Mouse (Mus musculus): ENCODE data around the gene Slc38a11.

The Slc38a11 gene

GRCm38 (mm10) chr2:65363828-65364497, at the start of gene Slc38a11:
Slc38a11 (minus strand) TSS chr2:65364034.
- no peak for DNase-seq (ENCODE audit: low read depth in 2 of 2, low spot score in 2 of 2)

GRCm38 (mm10) chr2:65407110-65407509, 43.3 kb upstream of the Slc38a11 start:
- no peak for DNase-seq (ENCODE audit: low read depth in 2 of 2, low spot score in 2 of 2)

- no peak for DNase-seq (ENCODE audit: low read depth in 2 of 2, low spot score in 2 of 2)
Measured at GRCm38 (mm10) chr2:65405407-65405806, 41.6 kb upstream of the Slc38a11 start.

GRCm38 (mm10) chr2:65402001-65402400, 38.2 kb upstream of the Slc38a11 start:
- no peak for DNase-seq (ENCODE audit: low read depth in 2 of 2, low spot score in 2 of 2)

GRCm38 (mm10) chr2:65399938-65400337, 36.1 kb upstream of the Slc38a11 start:
- no peak for DNase-seq (ENCODE audit: low read depth in 2 of 2, low spot score in 2 of 2)

GRCm38 (mm10) chr2:65396128-65396527, 32.3 kb upstream of the Slc38a11 start:
- DNase-seq (ENCODE audit: low read depth in 2 of 2, low spot score in 2 of 2), result no peak

GRCm38 (mm10) chr2:65393061-65393460, 29.2 kb upstream of the Slc38a11 start:
- no peak for DNase-seq (ENCODE audit: low read depth in 2 of 2, low spot score in 2 of 2)

- no peak for DNase-seq (ENCODE audit: low read depth in 2 of 2, low spot score in 2 of 2)
Measured at GRCm38 (mm10) chr2:65391322-65391721, 27.5 kb upstream of the Slc38a11 start.

GRCm38 (mm10) chr2:65384815-65385214, 21.0 kb upstream of the Slc38a11 start:
- no peak for DNase-seq (ENCODE audit: low read depth in 2 of 2, low spot score in 2 of 2)

- DNase-seq (ENCODE audit: low read depth in 2 of 2, low spot score in 2 of 2), result no peak
Measured at GRCm38 (mm10) chr2:65382485-65382884, 18.7 kb upstream of the Slc38a11 start.

GRCm38 (mm10) chr2:65378425-65378824, 14.6 kb upstream of the Slc38a11 start:
- DNase-seq (ENCODE audit: low read depth in 2 of 2, low spot score in 2 of 2), result no peak

- DNase-seq (ENCODE audit: low read depth in 2 of 2, low spot score in 2 of 2), result no peak
Measured at GRCm38 (mm10) chr2:65374410-65374809, 10.6 kb upstream of the Slc38a11 start.

- no peak for DNase-seq (ENCODE audit: low read depth in 2 of 2, low spot score in 2 of 2)
Measured at GRCm38 (mm10) chr2:65373076-65373475, 9.2 kb upstream of the Slc38a11 start.

GRCm38 (mm10) chr2:65360736-65361475, 2.9 kb downstream of the Slc38a11 start:
- DNase-seq (ENCODE audit: low read depth in 2 of 2, low spot score in 2 of 2), result no peak

- no peak for DNase-seq (ENCODE audit: low read depth in 2 of 2, low spot score in 2 of 2)
Measured at GRCm38 (mm10) chr2:65347367-65347766, 16.5 kb downstream of the Slc38a11 start.

- DNase-seq (ENCODE audit: low read depth in 2 of 2, low spot score in 2 of 2), result no peak
Measured at GRCm38 (mm10) chr2:65346915-65347314, 16.9 kb downstream of the Slc38a11 start.

GRCm38 (mm10) chr2:65346037-65346436, 17.8 kb downstream of the Slc38a11 start:
- no peak for DNase-seq (ENCODE audit: low read depth in 2 of 2, low spot score in 2 of 2)

- DNase-seq (ENCODE audit: low read depth in 2 of 2, low spot score in 2 of 2), result peak; percentile 37
Measured at GRCm38 (mm10) chr2:65342057-65342456, 21.8 kb downstream of the Slc38a11 start.

GRCm38 (mm10) chr2:65340839-65341238, 23.0 kb downstream of the Slc38a11 start:
- DNase-seq (ENCODE audit: low read depth in 2 of 2, low spot score in 2 of 2), result no peak

- no peak for DNase-seq (ENCODE audit: low read depth in 2 of 2, low spot score in 2 of 2)
Measured at GRCm38 (mm10) chr2:65337378-65338140, 26.3 kb downstream of the Slc38a11 start.

GRCm38 (mm10) chr2:65336608-65337007, 27.2 kb downstream of the Slc38a11 start:
- no peak for DNase-seq (ENCODE audit: low read depth in 2 of 2, low spot score in 2 of 2)

GRCm38 (mm10) chr2:65334091-65334490, 29.7 kb downstream of the Slc38a11 start:
- no peak for DNase-seq (ENCODE audit: low read depth in 2 of 2, low spot score in 2 of 2)
